Mouse (Mus musculus) embryonic facial prominence, embryonic 15.5 days (tissue): ENCODE results near the gene Ptprf. TPM values are rescaled to one million over a fixed set of nuclear protein-coding genes. Genes with fewer than 3 reads are reported as not detected.

Experiments
- microRNA-seq: library from miRNA; unstranded; fragments of <30 nt; microRNA quantifications from one replicate; pipeline ENCODE4, GENCODE M21; 2016; ENCODE audit warnings: borderline number of aligned reads
- polyA plus RNA-seq: library from polyadenylated mRNA; unstranded; fragments of >200 nt; fragmentation: Nextera tagmentation; extraction: Ambion mirVana; gene quantifications from 2 replicates; pipeline ENCODE4 v1.2.1, GENCODE M21; 2015

Ptprf gene
- polyA plus RNA-seq, 1 experiment from 2014 or later = 89.3 TPM

Small RNAs within 50 kb of the gene (microRNA-seq; reads per million reads assigned to microRNA genes)
- gene Mir7226 = 1.2 reads per million

Other genes starting within 250 kb of the Ptprf start
- gene St3gal3, start 156.5 kb downstream of the Ptprf start, polyA plus RNA-seq = 9.4 and 9.8 TPM in 2 replicates
- gene Kdm4a, start 111.4 kb downstream of the Ptprf start, polyA plus RNA-seq = 35.3 and 36.3 TPM in 2 replicates
- 7.5 and 7.6 TPM in 2 replicates for gene Szt2, start 117.9 kb upstream of the Ptprf start, polyA plus RNA-seq
- 102 and 106 TPM in 2 replicates for gene Med8, start 117.9 kb upstream of the Ptprf start, polyA plus RNA-seq
- gene Elovl1, start 136.7 kb upstream of the Ptprf start, polyA plus RNA-seq = 160 and 179 TPM in 2 replicates
- 178 and 183 TPM in 2 replicates for gene Cdc20, start 145.9 kb upstream of the Ptprf start, polyA plus RNA-seq
- gene Mpl, start 166.1 kb upstream of the Ptprf start, polyA plus RNA-seq = 0.25 and 0.26 TPM in 2 replicates
- gene Tie1, start 198.7 kb upstream of the Ptprf start, polyA plus RNA-seq = 25.6 and 27.1 TPM in 2 replicates
- gene 2610528J11Rik, start 235.6 kb upstream of the Ptprf start, polyA plus RNA-seq = 15.3 and 18.6 TPM in 2 replicates